Mouse (Mus musculus): ENCODE data around the gene Cdc37.
"Not testable (repeated sequence)": the region's sequence is repeated elsewhere in the genome, so short reads cannot be mapped to it uniquely, and the experiment has no call there.

The Cdc37 gene

GRCm38 (mm10) chr9:21149654-21150419 lies at the start of gene Cdc37:
Cdc37 (minus strand) TSS chr9:21149982.
- peak; percentile 95 to 98 for DNase-seq

GRCm38 (mm10) chr9:21198960-21199359 lies 49.2 kb upstream of the Cdc37 start:
- no peak for DNase-seq

DNA sequence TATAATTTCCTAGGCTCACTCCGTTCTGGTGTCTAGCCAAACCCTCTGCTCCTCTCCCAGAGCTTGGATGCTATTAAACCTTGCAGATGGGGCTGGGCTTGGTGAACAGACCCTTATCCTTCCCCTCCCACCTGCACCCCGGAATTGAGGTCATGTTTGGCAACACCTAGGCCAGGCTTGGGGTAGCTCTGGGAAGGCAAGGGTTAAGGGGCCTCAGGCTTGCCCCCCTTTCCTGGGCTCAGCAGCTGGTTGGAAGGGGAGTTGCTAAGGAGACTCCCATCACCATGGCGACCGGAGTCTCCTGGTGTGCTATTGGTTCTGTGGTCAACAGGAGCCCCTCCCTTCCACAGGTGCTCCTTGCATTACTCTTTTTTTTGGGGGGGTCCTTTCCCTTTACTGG lies 48.2 kb upstream of the Cdc37 start:
- no peak for DNase-seq

DNA sequence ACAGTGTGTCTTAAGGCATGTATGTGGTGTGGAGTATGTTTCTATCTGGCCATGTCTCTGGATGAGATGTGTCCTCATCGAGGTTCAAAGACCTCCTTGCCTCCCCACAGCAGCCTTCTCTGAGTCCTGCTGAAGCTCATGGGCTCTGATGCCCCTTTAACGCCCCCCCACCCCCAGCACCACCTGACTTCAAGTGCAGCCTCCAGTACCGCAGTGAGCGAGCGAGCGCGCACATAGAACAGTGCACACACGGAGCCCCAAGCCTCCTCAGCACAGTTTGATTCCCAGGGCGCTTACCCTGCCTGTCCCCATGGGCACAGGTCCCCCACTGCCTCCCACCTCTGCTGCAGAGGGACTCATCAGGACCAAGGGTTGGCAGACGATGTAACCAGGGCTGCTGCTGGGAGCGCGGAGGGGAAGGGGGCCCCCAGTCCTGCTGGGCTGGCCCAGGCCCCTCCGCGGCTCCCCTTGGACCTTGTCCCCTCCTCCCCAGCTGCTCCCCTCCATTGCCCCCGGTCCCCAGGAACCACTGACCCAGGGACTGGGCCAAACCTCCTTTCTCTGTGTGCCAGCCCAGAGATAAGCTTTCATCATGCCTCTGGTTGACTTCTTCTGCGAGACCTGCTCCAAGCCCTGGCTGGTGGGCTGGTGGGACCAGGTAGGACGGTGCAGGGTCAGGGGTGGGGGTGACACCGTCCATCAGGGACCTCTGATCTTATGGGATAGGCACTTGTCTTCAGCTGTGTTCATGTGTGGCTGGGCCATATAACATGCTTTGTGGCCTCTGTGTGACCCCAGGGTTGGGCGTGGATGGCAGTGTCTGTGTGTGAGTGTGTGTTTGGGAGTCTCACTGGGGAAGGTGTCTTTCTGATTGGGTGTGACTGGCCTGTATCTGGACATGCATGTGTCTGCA lies 47.0 kb upstream of the Cdc37 start:
- no peak for DNase-seq

GRCm38 (mm10) chr9:21195736-21196505 lies 46.1 kb upstream of the Cdc37 start:
- DNase-seq = not testable (repeated sequence)

GRCm38 (mm10) chr9:21194787-21195493 lies 45.2 kb upstream of the Cdc37 start:
- no peak for DNase-seq

DNA sequence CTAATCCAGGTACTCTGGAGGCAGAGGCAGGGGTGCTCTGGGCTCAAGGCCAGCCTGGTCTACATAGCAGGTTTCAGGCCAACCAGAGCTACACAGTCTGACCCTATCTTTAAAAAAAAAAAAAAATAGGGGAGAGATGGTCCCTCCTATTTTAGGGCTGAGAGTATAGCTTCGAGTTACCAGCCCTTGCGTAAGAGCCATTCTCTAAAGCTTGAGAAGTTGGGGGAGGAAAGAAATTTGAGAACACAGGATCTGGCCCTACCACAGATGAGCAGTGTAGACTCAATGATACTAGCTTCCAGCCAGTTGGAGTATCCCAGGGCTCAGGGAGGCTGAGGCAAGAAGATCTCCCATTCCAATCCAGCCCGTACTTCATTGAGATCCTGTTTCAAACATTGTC lies 44.0 kb upstream of the Cdc37 start:
- no peak for DNase-seq

- no peak for DNase-seq
Measured at GRCm38 (mm10) chr9:21190670-21191069, 40.9 kb upstream of the Cdc37 start.

DNA sequence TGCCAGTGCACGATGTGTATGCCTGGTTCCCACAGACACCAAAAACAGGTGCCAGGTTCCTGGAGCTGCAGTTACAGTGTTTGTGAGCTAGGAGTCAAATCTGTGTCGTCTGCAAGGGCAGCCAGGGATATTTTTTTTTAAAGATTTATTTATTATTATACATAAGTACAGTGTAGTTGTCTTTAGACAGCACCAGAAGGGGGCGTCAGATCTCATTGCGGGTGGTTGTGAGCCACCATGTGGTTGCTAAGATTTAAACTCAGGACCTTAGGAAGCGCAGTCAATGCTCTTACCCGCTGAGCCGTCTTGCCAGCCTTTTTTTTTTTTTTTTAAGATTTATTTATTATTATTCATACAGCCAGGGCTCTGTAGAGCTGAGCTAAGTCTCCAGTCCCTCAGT lies 40.1 kb upstream of the Cdc37 start:
- peak in 1 of 2 experiments; percentile 41 for DNase-seq

DNA sequence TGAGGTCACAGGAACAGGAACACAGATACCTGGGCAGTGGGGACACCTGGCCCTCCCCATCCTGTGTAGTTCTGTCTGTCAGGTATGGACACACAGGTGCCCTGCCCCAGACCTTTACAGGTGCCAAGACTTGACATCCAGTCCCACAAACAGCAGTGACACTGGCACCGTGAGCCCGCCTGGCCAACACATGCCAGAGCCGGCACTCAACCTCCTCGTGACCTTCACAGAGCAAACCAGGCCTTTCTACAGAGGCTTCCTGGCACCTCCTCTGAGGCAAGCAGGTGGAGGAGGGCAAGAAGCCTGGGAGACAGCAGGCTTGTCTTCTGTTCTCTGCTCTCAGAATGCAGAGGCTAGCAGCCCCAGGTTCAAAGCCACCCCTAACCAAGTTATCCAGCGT lies 35.7 kb upstream of the Cdc37 start:
- DNase-seq = peak; percentile 30 to 33

GRCm38 (mm10) chr9:21184733-21185132 lies 35.0 kb upstream of the Cdc37 start:
- peak; percentile 67 to 80 for DNase-seq

GRCm38 (mm10) chr9:21183905-21184413 lies 34.2 kb upstream of the Cdc37 start:
- DNase-seq = peak; percentile 62 to 78

GRCm38 (mm10) chr9:21183421-21183820 lies 33.6 kb upstream of the Cdc37 start:
- DNase-seq = no peak

DNA sequence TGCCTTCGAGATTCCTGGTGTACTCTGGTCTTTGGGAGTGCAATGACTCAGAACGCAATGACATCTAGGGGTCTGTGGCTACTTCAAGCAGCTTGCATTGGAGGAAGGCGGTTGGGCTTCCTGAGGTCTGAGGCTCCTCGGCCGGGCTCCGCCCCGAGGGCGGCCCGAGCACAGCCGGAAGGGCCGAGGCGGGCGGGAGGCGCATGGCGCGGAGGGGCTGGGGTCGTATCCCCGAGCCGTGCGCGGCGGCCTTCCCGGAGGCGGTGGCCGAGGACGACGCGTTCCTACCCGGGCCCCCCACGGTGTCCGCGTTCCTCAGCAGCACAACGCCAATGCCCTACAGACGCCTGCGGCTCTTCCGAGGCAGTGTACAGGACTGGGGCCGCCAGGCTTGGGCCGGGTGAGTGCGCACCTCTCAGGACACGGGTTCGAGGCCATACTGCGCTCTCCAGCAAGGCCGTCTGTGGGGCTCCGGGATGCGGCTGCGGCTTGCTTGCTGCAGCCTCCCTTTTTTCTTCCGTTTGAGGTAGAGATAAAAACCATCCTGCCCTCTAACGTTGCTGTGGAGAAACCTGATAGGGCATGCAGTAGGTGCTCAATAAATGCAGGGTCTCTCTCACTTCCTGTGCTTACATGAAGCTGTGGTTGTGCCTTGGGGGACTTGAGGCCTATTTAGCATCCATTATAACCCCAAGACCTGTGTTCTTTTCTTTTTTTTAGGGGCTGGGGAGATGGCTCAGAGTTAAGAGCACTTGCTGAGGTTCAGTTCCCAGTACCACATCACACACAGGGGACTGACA lies 31.8 kb upstream of the Cdc37 start:
- DNase-seq = peak; percentile 36 to 65

GRCm38 (mm10) chr9:21180841-21181240 lies 31.1 kb upstream of the Cdc37 start:
- no peak for DNase-seq

DNA sequence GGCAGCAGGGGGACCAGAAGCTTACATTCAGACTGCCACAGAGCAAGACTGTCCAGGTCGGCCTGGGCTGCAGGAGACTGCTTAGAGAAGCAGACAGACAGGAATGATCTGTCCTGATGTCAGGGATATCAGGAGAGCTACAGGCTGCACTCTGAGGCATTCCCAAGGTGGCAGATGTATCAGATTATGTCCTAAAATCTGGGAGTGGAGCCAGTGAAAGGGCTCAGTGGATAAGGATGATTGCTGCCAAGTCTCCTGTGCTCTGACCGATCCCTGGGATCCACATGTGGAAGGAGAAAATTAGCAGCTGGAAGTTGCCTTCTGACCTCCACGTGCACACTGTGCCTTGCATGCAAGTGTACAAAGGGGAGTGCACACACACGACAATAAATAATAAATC lies 30.6 kb upstream of the Cdc37 start:
- DNase-seq = no peak

- DNase-seq = no peak
Measured at GRCm38 (mm10) chr9:21172364-21172763, 22.6 kb upstream of the Cdc37 start.

- DNase-seq = no peak
Measured at GRCm38 (mm10) chr9:21169157-21169556, 19.4 kb upstream of the Cdc37 start.

DNA sequence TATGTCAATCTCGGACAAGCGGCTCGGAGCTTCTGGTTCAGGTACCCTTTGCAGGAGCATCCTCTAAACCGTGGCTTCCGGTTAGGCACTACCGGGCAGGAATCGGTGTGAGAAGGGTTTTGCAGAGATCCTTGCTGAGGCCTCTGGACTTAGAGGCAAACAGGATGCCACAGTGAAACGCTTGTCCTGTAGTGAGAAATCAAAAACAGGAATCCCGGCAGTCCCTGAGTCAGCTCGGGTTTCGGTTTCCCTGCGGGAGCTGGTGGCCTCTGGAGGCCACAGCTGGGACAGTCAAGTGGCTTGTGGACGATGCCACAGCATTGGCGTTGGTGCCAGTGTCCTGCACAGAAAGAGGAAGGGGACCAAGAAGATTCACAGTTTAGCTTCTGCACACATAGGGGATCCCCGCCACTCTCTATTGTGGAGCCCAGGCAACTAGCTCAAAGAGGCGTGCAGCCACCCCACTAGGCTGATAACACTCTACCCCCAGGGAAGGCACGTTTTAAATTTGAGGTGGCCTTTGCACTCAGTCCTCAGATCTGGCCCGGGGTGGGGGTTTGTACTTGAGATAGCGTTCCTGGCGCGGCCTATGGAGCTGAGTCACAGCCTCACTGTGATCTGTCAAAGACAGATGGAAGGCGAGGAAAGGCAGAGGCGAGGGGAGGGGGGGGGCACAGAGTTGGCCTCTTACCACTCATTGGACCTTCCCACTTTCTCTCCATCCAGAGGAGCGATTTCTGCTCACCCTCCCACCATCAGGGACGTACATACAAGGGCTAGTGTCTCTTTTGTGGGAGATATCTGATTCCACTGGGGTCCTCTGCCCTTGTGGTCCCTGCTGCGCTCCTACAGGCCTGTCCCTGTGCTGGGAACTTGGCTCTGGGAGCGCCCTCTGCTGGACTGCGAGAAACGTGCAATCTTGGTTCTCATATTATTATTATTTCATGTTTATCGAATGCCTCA lies 18.7 kb upstream of the Cdc37 start:
- DNase-seq = peak; percentile 78 to 88
